Mouse (Mus musculus) heart, postnatal 14 days (tissue): ENCODE results near the gene Zscan4d. TPM values are rescaled to one million over a fixed set of nuclear protein-coding genes. Genes with fewer than 3 reads are reported as not detected.
"Not testable (repeated sequence)": the region's sequence is repeated elsewhere in the genome, so short reads cannot be mapped to it uniquely, and the experiment has no call there.

Experiments
- DNase-seq, 2 experiments: peaks; one replicate each; pipeline ENCODE4 v3.0.0; 2021 to 2022
- intact Hi-C: fragments of 180-260 bp; cut with DNase I; formaldehyde crosslinking; loops from one replicate; pipeline ENCODE4 v1.15.1; 2025
- long read RNA-seq, 2 experiments: library from polyadenylated mRNA; stranded (forward); transcript quantifications; one replicate each; pipeline ENCODE4 v2.0.0; 2021
- total RNA-seq, 2 experiments: library from RNA; stranded (reverse); gene quantifications; 2 replicates each; pipeline ENCODE4 v1.2.3; 2021

Zscan4d gene
- total RNA-seq: not detected
- long read RNA-seq, experiment 1: 0 reads
- long read RNA-seq, experiment 2: 0 reads

DNA sequence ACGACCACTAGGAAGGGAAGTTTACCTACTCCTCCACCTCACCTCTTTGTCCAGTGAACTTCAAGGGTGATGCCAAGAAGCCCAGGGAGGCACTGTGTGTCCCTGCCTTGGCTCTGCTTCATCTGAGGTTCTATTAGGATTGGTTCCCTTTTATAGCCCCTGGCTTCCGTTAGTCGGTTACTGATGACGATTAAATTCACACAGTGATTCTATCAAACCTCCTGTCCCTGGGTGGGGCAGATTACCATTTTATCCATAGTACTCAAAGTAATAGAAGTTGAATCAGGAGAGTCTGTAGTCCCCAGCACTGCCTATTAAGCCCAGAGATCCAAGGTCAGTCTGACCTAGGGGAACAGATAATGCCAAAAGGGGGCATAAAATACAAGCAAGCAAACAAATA lies at the start of gene Zscan4d:
Zscan4d (minus strand) TSS at position 101 of the 400 bp plus-strand sequence.
- DNase-seq, intact Hi-C loops: not testable (repeated sequence)

DNA sequence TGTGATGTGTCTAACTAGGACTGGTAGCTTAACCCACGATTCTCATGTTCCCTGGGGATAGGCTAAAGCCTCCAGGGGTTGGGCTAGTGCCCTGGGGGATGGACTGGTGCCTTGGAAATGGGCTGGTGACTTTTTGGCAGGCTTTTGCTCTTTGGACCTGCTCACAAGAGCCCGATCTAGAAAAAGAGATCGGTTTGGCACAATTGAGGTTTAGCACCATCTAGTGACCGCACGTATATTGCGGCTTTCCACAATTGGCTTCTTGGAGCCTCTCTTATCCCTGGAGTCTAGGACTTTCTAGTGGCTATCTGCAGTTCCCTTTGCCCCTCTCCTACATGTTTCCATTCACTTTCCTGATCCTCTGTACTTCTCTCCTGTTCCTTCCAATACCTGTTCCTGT lies 7.9 kb downstream of the Zscan4d start:
- intact Hi-C loops, DNase-seq: not testable (repeated sequence)

Other genes with a start within 250 kb of the Zscan4d start
- not detected for gene Zscan4c, start 160.4 kb downstream of the Zscan4d start, total RNA-seq
- gene Zscan4-ps1, start 96.5 kb downstream of the Zscan4d start, total RNA-seq: not detected
- gene Zscan4e, start 144.5 kb upstream of the Zscan4d start, total RNA-seq: not detected
- gene Zscan4f, start 231.8 kb upstream of the Zscan4d start, total RNA-seq: not detected